Mouse (Mus musculus) cortical plate, adult 2 months (tissue): Measurements from ENCODE around the gene Gmcl1.

Experiments
- CTCF ChIP-seq: fragments of 200-500 bp; IDR thresholded peaks from 2 replicates; pipeline ENCODE4 v1.5.1; 2011; ENCODE audit warnings: mild to moderate bottlenecking, control low read depth, low read length; ENCODE audit not compliant: insufficient read depth; ENCODE audit errors: extremely low read depth
- POLR2A ChIP-seq: fragments of 200-500 bp; IDR thresholded peaks from 2 replicates; pipeline ENCODE4 v1.6.1; 2011; ENCODE audit warnings: mild to moderate bottlenecking, low read length, control low read depth; ENCODE audit not compliant: insufficient read depth; ENCODE audit errors: extremely low read depth

DNA sequence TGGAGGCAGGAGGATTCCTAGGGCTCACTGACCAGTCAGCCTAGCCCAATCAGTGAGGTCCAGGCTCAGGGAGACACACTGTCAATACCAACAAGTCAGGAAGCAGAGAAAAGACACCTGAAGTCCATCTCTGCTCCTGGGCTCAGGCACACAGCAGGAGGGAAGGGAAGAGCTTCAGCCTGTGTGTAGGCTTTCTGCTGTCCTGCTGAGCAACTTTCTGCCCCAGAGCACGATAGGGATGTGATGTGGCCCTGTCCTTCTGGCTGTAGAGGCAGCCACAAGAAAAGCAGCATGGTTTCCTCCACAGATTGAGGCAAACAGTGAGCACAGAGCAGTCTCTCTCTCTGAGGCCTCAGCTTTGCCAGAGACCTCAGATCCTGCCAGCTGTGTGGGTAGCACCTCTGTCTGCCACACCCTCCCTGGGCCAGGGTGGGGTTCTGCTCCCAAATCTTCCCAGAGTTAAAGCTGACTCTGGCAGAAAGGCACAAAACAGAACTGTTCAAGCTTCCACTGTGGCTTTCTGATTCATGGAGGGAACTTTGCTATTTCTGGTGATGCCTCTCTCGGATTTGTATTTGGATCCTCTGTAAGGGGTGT lies 48.3 kb upstream of the Gmcl1 start:
- no peak for TF ChIP-seq POLR2A
- no peak for TF ChIP-seq CTCF
